Mouse (Mus musculus) kidney, embryonic 16.5 days (tissue): ENCODE measurements at regions not wholly inside any gene's neighbourhood (a gene's known extent, or its start where the extent isn't known, plus 50 kb on each side); places are given as distances from the start of the nearest gene placed in this dataset.
"Not testable (repeated sequence)": the region's sequence is repeated elsewhere in the genome, so short reads cannot be mapped to it uniquely, and the experiment has no call there.

Source experiments
- ATAC-seq: fragments of 200-750 bp; cut with Nextera tagmentation; 2 replicates; pipeline ENCODE4 v1.8.0; 2017; ENCODE audit warnings: moderate TSS enrichment; ENCODE audit not compliant: low FRiP score, low TSS enrichment
- H3K27ac ChIP-seq: fragments of 300-500 bp; sonication (generic); 2 replicates; pipeline ENCODE4 v1.5.1; 2014; ENCODE audit warnings: low read length
- H3K27me3 ChIP-seq: fragments of 300-500 bp; sonication (generic); 2 replicates; pipeline ENCODE4 v1.6.1; 2014; ENCODE audit warnings: low read length, control low read depth, mixed read lengths; ENCODE audit not compliant: insufficient read depth
- H3K36me3 ChIP-seq: fragments of 300-500 bp; sonication (generic); 2 replicates; pipeline ENCODE4 v1.6.1; 2014; ENCODE audit warnings: low read length, control low read depth, mixed read lengths; ENCODE audit not compliant: insufficient read depth
- H3K4me1 ChIP-seq: fragments of 300-500 bp; sonication (generic); 2 replicates; pipeline ENCODE4 v1.6.1; 2014; ENCODE audit warnings: low read length, control low read depth, mixed read lengths; ENCODE audit not compliant: insufficient read depth
- H3K4me2 ChIP-seq: fragments of 300-500 bp; sonication (generic); replicated peaks from 2 replicates; pipeline ENCODE4 v1.6.1; 2014; ENCODE audit warnings: low read depth, low read length
- H3K4me3 ChIP-seq: fragments of 300-500 bp; sonication (generic); 2 replicates; pipeline ENCODE4 v1.5.1; 2014; ENCODE audit warnings: mild to moderate bottlenecking, low read length
- H3K9ac ChIP-seq: fragments of 300-500 bp; sonication (generic); replicated peaks from 2 replicates; pipeline ENCODE4 v1.6.1; 2014; ENCODE audit warnings: low read length
- H3K9me3 ChIP-seq: fragments of 300-500 bp; sonication (generic); 2 replicates; pipeline ENCODE4 v1.6.1; 2016; ENCODE audit warnings: low read length, control low read depth
- WGBS: fragments of 180-500 bp; shearing (Covaris S2); extraction: QIAGEN DNeasy Blood & Tissue Kit; methylation state at CpG from one replicate; pipeline ENCODE4 v1.1.7; 2014; 5-methylcytosine and 5-hydroxymethylcytosine counted together

DNA sequence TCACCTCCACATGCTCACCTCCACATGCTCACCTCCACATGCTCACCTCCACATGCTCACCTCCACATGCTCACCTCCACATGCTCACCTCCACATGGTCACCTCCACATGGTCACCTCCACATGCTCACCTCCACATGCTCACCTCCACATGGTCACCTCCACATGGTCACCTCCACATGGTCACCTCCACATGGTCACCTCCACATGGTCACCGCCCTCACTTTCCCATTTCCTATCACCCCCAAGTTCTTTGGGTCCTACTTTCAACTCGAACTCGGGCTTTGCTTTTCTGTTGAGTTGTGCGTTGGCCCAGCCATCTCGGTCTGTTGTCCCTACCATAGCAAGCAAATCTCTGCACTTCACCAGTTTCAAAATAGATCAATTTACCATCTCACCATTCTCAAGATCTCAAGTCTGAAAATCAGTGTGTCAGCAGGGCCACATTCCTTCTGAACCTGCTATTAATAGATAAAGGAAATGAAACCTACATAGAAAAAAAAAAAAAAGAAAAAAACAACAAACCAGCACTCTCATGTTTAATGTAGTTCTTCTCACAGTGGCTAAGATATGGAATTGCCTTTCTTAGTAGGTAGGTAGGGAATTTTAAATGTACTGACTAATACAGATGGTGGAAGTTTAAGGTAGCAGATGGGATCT is 724.0 kb upstream of the 4930452B06Rik start:
- not testable (repeated sequence) for H3K36me3 ChIP-seq, H3K27me3 ChIP-seq
- 93% methylated on average over 5 of the region's 5 CpGs for WGBS

DNA sequence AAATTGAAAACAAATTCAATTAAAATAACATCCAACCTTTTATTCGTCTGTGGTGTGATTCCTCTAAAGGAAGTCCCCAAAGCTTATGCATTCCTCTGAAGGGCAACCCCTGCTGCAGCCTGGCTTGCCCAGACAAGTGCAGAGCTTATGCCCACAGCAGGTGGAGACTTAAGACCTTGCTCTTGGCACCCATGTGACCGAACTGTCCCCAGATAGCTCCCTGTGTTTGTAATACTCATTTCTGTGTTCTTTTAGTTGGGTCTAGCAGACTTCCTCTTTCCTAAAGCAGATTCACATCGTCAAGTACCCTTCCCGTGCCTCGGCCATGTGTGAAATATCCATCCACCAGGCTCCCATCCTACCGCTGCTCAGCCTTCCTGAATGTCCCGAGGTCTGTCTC is 723.1 kb upstream of the 4930452B06Rik start:
- Histone ChIP-seq H3K27ac (no peak overlapping the region), H3K27me3 (no peaks in the 10 kb centered on the region), H3K9ac (no peak overlapping the region), H3K4me1 (no peaks in the 10 kb centered on the region), H3K4me3 (no peak overlapping the region), H3K4me2 (no peak overlapping the region), H3K9me3 (no peaks in the 10 kb centered on the region), H3K36me3 (no peaks in the 10 kb centered on the region)
- 81% methylated on average over 7 of the region's 7 CpGs for WGBS
- ATAC-seq: no peak

More for the DNA sequence above, 724.0 kb upstream of the 4930452B06Rik start:
- ATAC-seq, H3K9ac ChIP-seq, H3K4me3 ChIP-seq, H3K4me1 ChIP-seq, H3K4me2 ChIP-seq, H3K9me3 ChIP-seq, H3K27ac ChIP-seq: not testable (repeated sequence)
